Mouse (Mus musculus): ENCODE data around the gene Nfe2l3. TPM values are rescaled to one million over a fixed set of nuclear protein-coding genes. Genes with fewer than 3 reads are reported as not detected.

Nfe2l3 gene
- total RNA-seq, 2 experiments from 2014 or later = 3.0 to 4.6 TPM

DNA sequence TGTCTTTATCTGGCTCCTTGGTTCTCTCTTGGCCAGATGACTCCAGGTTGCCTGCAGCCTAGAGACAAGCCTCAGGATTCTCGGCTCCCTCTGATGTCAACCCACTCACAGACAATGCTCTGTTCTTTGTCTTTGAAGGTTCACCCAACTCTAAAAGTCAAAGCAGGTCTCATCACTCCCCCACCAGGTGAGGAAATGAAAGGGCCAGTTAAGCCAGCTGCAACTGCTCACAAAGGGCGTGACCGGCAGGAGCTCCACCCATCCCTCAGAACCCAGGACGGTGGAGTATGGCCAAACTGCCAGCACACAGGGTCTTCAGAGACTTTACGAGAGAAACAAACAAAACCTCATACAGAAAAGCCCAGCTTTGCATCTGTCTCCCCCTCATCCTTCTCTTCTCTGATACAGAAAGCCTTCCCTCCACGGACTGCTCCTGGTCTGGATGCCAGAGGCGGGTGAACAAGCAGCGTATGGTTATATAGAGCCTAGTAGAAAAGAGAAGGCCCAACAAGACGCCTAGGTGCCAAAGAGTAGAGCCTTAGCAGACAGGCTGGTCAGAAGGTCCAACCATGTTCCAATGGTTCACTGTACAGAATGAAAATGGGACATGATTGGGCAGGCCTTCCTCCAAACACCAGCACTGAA lies 9.8 kb downstream of the Nfe2l3 start:
- DNase-seq (ENCODE audit: low spot score in 2 of 2) = no peak

DNA sequence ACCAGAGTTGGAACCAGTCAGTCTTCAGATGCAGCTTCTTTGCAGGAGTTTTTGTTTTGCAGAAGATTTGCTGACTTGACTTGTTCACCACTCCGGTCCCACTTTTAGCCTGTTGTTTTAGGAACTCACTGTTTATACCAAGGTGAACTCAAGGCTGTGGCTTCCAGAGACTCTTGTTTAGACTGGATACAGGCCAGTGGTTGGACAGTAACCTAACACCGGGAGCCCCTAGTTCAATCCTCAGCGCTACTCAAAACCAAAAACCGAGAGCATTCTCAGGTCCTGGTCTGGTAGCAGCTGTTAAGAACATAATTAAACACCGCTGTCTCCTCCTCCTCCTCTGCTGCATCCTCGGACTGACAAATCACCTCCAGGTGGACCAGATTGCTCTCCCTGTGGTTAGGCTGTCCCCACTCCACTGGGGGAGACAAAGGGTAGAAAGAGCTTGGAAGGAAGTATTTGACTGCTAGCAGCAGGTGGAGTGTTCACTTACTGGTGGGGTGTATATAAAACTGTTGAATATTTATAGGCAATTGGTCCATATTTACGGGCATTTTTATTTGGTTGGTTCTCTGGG lies 20.5 kb downstream of the Nfe2l3 start:
- no peak for DNase-seq (ENCODE audit: low spot score in 2 of 2)

DNA sequence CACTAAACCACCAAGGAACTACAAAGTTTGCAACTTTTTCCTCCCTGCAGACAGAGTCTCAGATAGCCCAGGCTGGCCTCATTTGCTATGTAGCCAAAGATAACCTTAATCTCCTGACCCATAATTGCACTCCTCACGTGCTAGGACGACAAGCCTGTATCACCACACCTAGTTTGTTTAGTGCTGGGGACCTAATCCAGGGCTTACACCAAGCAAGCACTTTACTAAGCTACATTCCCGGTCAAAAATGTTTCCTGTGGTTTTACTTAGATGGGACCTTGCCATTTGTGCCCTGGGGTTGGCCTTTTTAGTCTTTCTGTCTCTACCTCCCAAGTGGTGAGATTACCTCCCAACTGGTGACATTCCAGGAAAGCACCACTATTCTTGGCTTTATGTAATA lies 22.5 kb downstream of the Nfe2l3 start:
- DNase-seq (ENCODE audit: low spot score in 2 of 2) = no peak

DNA sequence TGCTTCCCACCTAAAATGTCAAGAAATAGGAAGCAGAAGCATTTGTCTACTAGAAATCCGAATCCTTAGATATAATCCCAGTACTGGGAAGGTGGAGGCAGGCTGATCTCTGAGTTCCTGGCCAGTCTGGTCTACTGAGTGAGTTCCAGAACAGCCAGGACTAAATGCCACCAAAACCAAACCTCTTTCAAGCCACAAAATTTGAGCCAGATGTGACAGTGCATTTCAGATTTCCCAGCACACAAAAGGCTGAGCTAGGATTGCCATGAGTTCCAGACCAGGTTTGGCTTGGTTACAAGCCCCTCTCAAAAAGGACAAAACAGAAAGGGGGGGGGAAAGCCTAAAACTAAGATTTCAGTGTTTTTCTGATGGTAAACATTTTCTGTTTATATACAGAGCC lies 23.7 kb downstream of the Nfe2l3 start:
- no peak for DNase-seq (ENCODE audit: low spot score in 2 of 2)

DNA sequence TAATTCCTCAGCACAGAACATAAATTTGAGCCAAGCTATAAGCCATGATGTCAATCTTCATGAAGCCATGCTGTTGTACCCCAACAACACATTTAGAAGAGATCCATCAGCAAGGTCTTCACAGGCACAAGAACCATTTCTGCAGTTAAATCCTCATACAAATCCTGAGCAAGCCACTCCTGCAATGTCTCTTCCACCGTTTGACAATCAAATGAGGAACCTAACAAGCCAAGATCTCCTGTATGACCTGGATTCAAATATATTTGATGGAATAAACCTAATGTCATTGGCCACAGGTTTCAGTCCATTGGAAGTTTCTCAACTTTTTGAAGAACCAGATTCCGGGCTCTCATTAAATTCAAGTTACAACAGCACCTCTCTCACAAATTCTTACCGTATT lies 24.8 kb downstream of the Nfe2l3 start:
- DNase-seq (ENCODE audit: low spot score in 2 of 2) = no peak

DNA sequence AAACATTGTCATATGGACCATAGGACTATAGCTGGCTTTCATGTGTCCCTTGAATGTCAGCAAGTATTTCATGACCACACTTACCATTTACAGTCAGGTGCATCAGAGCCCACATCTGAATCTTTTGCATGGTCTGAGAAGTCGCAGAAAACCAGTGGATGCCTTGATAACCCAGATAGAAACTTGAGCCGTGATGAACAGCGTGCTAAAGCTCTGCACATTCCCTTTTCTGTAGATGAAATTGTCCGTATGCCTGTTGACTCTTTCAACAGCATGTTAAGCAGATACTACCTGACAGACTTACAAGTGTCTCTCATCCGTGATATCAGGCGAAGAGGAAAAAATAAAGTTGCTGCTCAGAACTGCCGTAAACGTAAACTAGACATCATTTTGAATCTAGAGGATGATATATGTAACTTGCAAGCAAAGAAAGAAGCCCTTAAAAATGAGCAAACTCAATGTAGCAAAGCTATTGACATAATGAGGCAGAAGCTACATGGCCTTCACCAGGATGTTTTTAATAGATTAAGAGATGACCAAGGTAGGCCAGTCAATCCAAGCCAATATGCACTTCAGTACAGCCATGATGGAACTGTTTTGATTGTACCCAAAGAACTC lies 25.4 kb downstream of the Nfe2l3 start:
- DNase-seq (ENCODE audit: low spot score in 2 of 2) = no peak

DNA sequence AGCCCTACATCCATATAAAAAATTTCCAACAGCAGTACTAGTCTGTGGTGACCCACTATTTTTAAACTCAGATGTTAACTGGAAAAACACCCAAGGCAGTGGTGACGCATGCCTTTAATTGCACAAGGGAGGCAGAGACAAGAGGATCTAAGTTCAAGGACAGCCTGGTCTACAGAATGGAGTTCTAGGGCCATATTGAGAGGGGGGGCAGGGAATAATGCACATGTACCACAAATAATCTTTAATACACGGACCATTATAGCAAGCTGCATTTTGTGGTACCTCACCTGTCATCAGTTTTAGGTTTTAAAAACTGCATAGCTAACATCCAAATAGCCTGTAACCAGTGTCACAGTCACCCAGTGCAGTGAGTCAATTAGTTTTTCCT lies 26.4 kb downstream of the Nfe2l3 start:
- DNase-seq (ENCODE audit: low spot score in 2 of 2) = no peak

DNA sequence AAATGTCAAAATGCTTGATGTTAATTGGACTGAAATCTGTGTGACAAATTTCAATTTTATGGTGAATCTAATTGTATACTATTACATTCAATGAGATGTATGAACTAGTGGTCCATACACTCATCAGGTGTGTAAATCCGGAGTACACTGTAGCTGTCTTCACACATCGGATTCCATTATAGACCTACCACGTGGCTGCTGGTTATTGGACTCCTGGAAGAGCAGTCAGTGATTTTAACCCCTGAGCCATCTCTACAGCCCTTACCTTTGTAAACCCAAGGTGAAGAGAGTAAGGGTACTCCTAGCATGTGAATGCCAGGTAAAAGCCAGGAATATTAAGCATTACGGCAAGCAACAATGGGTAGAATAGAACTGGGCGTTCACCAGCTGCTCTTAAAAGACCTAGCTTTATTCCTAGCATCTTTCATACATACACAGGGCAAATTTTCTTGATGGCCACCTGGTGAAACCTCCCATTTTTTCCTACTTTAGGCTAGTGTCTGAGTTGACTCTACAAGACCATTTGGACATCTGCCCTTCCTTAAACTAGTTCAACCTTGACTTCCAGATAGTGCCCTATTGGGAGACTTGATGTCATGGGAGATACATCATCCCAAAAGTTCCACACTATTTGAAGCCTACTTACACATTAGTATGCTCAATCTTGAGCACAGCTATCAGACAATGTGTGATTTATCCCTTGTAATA lies 27.0 kb downstream of the Nfe2l3 start:
- no peak for DNase-seq (ENCODE audit: low spot score in 2 of 2)

DNA sequence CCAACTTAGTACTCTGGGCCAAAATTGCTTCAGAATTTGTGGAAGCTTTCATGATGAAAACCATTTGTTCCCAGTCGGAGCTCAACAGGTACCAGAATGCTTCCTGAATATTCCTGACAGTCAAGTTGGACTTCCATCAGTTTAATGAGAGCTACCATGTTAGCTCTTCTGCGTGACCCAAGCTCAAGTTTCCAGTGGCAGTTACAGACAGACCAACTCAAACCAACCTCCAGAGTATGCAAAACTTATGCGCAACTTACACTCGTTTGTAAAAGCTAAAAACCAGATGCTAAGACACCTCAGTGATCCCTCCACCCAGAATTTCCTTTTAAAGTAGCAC lies 27.5 kb downstream of the Nfe2l3 start:
- no peak for DNase-seq (ENCODE audit: low spot score in 2 of 2)

DNA sequence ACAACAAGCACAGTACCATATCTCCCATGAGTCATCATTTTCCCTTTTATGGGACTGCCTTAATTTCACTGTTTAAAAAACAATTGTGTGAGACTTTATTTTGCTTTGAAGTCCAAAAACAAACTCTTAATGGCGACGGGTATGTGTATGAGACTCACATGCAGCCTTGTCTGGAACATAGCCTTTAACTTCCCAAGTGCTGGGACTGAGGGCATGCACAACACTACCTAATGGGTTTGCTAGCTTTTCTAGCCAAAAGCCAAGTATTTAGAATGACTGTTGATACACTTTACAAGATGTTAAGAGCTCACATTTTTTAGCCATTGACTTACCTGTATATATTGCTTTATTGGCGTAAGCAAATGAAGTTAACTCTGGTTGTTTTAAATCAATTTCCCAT lies 27.9 kb downstream of the Nfe2l3 start:
- DNase-seq (ENCODE audit: low spot score in 2 of 2) = no peak

DNA sequence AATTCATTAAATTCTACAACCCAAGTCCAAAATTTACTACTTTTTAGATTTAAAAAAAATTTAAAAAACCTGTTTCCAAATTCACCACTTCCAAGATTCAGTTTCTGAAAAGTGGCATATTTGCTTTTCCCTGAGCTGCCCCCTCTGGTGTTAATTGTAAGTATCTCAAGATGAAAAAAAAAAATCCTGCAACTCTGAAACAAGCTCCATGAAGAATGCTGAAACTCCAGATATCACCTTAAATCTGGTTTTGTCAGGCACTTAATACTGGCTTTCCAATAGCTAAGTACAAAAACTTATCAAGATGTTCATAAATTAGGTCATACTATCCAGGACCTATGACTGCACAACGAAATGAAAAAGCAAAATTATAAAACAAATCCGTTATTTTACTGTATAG lies 35.2 kb downstream of the Nfe2l3 start:
- no peak for DNase-seq (ENCODE audit: low spot score in 2 of 2)

DNA sequence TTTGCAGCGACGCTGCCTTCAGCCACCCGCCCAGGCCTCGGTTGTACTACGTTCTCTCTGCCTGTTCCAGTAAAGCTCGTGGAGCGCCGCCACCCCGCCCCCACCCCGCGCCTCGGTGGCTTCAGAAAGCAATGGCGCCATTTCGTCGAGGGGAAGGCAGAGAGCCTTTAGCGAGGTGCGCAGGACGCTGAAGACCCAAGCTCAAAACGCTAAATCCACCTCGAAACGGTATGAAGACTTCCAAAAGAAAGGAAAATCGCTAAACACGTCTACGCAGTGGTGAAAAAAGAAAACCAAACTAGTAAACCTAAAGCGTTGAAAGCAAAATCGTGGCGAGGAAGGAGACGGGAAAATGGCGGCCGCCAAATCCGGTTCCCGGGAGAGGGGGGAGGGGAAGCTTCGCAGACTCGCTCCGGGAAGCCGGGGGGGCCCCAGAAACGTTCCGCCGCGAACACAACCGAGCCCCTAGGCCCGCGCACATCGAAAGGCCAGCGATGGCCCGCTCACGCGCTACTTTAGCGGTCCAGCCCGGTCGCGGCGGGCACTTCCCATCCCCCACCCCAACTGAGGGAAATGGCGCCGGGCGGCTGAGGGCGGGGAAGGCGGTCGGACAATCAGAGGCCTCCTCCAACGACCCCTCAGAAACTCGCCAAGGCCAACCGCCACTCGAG lies 36.6 kb downstream of the Nfe2l3 start:
- DNase-seq (ENCODE audit: low spot score in 2 of 2) = peak; percentile 77 to 88

DNA sequence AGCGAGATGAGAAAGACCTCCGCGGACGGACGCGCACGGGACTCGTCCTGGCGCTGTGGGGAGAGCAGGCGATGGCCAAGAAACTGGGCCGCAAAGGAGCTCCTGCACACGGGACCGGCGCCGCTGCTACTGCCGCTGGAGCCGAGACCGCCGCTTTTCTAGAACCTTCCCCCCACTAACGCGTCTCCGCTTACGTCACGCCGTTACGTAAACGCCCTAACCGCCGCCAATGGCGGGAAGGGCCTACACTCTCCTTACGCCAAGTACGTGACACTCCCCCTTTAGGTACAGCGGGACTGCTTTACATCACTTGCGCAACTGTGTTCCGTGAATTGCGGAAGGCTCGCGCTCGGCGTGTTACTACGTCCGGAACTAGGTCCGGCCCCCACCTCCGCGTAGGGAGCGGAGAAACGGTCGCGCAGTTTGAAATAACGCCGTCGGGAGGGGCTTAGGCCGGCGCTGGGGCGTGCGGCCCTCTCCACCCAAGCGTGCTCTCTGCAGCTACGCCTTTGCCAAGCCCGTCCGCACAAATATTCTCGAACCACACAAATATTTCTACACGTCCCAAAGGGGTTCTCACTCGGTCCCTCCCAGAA lies 37.3 kb downstream of the Nfe2l3 start, which contains the start of gene Hnrnpa2b1:
Gene Hnrnpa2b1, minus strand, starts transcription at position 180 of the 596 bp plus-strand sequence.
- DNase-seq (ENCODE audit: low spot score in 2 of 2) = peak; percentile 99 to 100

DNA sequence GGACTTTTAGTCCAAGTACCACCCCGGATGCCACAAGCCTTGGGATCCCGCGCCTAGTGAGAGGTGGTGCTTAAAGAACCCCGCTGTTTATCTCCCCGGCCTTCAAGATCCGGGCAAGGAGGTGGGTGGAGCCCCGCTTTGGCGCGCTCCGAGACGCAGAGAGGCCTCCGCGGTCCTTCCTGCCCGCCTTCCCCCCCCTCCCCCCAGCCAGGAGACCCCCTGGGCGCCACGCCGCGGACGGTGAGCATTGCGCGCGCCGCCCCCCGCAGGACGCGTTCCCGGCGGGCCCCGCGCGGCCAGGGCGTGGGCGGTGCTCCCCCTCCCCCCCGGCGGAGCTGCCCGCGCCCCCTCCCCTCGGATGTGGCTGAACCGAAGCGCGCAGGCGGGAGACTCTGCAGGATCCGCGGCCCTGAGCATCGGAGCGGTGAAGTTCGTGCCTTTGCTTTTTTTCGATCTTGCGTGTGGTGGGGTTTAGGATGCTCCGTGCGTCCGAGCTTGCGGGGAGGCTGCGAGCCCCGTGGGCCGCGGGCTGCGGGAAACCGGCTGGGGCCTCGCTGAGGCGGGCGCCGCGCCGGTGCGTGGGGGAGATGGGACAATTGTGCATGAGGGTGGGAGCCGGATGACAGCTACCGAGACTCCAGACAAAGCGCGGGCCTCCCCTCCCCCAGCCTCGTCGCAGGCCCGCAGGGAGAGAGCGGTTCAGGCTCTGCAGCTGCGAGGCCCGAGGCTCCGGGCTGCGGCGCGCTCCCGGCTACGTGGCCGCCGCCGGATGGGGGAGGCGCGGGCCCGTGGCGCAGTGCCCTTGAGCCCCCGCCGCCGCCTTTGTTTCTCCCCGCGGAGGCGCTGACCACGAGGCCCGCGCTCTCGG lies 38.1 kb downstream of the Nfe2l3 start, which contains the start of gene Cbx3:
Gene Cbx3, plus strand, starts transcription at position 50 of the 868 bp plus-strand sequence.
- DNase-seq (ENCODE audit: low spot score in 2 of 2) = peak; percentile 83 to 84

DNA sequence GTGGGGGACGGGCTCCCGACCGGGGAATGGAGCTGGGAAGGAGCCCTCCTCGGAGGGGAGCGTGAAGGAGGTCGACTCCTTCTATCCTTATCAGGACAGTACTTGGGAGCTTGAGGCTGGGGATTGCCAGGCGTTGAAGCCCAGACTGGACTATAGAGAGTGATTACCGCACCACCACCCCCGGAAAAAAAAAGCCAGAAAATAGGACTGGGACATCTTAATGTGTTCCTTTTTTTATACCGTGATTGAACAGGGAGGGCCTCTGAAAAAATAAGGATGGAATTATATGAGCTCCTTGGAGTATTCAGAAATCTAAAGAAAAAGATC lies 38.7 kb downstream of the Nfe2l3 start:
- DNase-seq (ENCODE audit: low spot score in 2 of 2) = no peak

DNA sequence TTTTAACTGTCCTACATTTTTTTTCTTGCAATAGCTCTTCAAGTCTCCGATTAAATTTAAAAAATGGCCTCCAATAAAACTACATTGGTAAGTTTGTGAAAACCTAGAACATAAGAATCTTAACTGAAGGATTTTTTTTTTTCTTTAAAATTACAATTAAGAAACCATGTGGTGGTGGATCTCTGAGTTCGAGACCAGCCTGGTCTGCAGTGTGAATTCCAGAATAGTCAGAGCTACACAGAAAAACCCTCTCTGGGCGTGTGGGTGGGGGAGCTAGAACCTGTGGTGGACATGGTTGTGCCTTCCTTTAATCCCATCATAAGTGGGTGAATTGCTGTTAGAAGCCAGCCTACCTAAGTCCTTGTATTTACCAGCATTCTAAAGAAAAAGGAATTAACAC lies 39.3 kb downstream of the Nfe2l3 start:
- no peak for DNase-seq (ENCODE audit: low spot score in 2 of 2)

DNA sequence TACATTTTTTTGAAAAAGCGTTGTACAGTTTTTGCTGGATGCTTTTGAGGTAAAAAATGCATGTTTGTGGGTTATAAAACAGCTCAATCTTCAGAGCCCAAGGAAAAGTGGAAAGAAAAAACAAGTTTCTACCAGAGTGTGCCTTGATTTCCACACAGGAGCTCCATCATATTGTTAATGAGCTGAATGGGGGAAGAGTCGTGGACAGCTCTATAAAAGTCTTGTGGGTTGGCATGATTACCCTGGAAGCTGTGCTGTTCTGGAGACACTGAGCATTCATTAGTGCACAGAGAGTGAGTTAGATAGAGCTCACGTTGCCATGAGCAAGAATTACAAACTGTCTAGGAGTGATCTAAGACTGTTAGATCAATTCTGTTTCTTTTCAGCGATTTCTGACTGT lies 39.7 kb downstream of the Nfe2l3 start:
- no peak for DNase-seq (ENCODE audit: low spot score in 2 of 2)

DNA sequence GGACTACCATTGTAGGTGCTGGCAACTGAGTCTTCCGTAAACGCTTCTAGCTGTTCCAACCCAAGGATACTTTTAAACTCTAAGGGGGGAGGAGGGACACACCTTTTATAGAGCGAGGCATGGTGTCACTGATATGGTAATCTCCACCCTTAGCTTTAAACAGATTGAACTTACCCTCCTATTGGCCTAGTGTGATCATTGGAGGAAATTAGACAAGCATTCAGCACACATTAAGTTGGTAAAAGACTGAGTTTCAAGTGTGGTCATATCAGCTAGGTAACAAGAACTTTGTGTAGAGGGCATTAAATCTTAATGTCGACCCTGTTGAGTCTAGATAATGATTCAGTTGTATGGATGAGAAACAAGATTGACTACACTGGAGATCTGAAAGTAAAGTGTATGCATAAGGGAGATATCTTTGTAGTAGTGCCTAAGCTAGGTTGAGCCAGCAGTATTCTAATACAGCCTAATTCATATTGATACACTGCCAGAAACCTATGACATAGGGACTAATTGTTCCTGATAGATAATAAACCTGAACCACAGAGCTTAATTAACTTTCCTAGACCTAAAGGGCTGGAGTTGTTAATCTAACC lies 46.8 kb downstream of the Nfe2l3 start:
- no peak for DNase-seq (ENCODE audit: low spot score in 2 of 2)

DNA sequence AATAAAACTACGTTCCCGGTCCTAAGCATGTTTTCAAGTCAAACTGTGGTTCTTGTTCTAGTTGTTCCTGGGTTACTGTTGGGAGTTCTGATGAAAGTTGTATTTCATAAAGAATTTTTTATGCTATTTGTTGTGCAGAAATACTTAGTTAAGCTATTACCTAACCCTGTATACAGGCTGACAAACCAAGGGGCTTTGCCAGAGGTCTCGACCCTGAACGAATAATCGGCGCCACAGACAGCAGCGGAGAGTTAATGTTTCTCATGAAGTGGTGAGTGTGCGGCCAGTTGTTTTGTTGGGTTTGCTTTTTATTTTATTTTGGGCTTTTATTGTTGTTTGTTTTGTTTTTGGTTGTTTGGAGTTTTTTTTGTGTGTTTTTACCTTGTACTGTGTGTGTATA lies 49.1 kb downstream of the Nfe2l3 start:
- no peak for DNase-seq (ENCODE audit: low spot score in 2 of 2)

DNA sequence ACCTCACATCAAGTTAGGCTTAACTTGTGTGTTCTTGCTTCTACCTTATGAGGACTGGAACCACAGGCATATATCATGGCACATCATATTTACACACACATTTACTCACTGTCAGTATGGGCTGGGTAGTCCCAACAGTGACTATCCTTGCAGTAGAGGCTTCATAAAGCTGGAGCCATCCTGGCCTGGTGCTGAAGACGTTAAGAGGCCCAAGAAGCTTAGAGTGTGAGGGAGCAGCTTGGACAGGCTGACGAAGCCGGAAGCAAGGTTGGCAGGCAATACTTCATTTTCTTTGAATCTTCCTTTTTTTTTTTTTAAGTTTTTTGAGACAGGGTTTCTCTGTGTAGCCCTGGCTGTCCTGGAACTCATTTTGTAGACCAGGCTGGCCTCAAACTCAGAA lies 51.4 kb downstream of the Nfe2l3 start:
- DNase-seq (ENCODE audit: low spot score in 2 of 2) = no peak

Data from layer of hippocampus, postnatal 14 days (tissue).